Mouse (Mus musculus) cerebellum, postnatal 14 days (tissue): ENCODE measurements around the gene Gm30191.
A peak's percentile ranks its signal among the peaks of the same experiment; 100 is the strongest.
"Not testable (repeated sequence)": the region's sequence is repeated elsewhere in the genome, so short reads cannot be mapped to it uniquely, and the experiment has no call there.

Experiments used
- DNase-seq, 2 experiments: peaks; one replicate each; pipeline ENCODE4 v3.0.0; 2021; ENCODE audit warnings: mixed read lengths in 2 of 2

Gene Gm30191

DNA sequence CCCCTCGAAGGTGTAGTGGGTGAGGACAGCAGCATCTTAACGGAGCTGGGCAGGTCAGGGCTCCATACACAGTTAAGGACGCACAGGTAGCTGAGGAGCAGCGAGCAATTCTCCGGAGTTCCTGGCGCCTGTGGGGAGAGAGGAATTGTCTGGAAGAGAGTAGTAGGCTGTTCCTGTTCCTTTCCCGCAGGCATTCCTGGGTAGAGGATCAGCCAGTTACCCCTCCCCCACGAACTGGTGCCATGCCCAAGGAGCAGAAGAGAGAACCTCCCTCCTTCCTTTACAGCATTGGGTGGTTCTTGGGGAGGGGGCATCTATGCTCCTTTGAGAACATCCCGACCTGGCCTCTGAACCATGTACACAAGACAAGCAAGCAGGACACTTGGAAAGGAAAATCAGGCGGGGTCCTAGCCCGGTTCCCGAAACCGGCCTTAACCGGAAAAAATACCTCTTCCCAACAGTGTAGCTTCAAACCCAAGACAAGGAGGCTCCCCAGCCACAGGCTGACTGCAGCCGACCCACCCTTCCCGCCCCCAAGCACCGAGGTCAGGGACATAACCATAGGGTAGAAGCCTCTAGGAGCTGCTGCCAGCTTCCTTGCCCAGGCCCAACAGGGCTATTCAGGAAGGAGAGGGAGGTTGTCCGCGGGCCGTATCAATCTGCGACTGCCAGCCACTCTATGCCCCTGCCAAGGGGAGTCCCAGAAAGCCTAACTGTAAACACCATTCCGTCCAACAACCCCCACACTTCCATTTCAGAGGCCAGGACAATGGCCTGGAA, 5.6 kb downstream of the Gm30191 start:
- no peak for DNase-seq

DNA sequence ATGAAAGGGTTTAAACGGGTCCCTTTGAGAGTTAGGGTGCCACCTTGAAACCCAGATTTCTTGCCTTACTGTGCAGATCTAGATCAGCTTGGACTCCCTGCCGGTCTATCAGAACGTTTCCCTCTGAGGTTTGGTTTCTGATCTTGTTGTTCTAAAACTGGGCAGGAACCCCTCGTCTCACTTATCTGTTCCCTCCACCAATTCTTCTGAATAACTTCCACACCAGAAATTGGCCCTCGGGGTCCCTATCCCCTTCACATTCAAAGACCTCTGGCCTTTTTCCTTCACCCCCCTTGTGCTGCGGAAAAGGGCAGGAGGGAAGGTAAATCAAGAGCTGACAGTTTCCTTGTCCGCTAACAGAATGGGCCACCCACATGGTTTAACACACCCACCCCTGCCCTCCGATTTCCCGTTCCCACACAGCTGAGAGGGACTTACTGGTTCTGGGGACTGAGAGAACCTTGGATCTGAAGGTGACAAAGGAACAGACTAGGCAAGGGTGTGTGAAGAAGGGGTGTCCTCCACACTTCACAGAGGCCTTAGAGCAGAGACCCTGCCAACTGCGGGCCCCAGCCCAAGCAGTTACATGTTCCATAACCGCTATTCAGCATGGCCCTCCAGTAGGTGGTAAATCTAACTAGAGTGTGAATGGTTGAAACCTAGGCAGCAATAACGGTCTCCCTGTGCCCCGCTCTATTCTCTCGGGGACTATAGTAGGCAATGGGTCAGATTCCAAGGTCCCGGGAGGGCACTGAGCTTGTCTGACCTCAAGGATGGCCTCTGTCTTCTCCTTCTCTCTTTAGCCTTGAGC, 6.4 kb downstream of the Gm30191 start:
- no peak for DNase-seq

DNA sequence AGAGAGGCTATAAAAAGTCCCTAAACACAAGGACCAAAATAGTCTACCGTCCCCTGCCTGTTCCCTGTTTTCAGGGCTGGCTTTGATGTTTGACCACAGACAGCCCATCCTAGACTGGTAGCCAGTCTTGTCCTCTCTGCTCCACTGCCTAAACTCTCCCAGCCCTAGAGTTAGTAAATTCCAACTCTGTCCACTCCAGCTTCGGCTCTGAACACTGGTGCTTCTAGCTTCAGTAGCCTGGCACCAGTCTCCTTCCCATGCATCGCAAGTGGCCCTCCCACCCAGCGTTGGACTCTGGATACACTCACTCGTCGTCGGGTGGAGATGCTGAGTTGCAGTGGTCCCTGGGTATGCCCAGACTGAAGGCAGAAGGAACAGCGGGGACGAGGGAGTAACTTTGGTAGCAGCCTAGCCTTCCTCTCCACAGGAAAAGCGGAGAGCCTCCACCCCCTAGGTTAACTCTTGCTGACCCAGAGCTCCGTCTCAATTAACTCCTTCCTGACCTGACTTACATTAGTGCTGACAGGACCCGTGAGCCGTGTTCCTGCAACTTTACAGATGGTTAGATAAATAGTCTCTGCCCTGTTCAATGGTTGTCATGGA, 7.1 kb downstream of the Gm30191 start, which contains the start of gene Grrp1:
TSS of gene Grrp1 (minus strand) at position 385 of the 603 bp plus-strand sequence.
- no peak for DNase-seq

DNA sequence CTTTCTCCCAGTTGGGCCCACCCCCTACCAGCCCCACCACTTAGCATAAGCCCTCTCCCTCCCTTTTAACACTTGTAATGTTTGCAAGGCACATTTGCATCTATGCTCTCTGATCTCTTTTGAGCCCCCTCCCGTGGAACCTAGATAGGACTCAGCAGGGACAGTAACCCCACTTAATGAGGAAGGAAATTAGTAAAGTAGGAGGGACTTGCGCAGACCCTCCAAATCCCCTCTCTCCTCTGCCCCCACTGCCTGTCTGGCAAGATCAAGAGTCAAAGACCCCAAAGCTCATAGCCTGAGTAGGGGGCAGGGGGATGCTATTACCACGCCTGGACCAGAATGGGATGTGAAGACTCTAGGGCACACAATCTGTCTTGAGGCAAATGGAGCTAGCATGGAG, 8.1 kb downstream of the Gm30191 start:
- DNase-seq: no peak

DNA sequence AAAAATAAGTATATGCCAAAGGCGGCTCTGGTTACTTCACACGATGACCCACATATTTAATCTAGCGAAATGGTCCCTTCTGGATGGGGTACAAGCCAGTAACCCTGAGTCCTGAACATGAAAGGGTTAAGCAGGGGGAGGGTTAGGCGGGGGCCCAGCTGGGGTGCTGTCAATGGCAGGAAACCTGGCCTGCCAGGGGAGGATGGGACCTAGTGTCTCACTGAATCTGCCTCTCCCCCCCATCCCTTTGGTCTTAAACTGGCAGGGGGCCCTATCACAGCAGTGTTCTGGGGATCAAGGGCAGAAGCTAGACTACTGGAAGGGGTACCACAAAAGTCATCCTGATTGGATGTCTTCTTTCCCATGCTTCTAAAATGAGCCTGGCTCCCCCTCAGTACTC, 9.1 kb downstream of the Gm30191 start:
- DNase-seq: no peak

DNA sequence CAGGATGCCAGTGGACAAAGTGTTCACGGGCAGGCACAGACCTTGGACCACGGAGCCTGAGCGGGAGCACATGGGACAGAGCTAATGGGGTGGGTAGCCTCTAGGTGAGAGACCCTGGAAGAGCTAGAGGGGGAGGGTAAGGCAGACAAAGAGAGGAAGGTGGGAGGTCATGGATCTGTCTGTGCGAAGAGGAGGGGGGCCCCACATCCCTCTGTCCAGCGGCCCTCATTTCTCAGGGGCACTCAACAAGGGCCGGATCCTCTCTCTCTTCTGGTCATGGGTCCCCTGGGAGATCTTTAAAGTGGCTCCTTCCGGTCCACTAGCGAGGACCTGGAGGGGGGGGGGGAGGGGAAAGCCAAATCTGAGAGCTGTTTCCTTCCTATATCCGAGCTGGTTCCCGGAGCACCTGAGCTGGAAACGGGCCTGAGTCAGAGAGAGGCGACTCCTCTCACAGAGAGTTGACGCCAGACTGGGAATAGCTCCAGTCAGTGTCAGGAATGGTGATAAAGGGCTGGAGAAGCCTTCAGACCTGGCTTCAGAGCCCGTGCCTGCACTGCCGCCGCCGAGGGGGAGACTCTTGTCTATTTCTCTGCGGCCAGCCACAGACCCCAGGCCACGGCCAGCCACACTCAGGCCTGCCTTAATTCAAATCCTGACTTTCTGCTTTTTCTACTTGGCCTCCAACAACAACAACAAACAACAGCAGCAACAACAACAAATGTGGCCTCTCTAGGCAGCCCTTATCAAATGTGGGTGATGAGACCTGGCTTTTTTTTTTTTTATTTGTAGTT, 9.9 kb downstream of the Gm30191 start:
- no peak for DNase-seq

DNA sequence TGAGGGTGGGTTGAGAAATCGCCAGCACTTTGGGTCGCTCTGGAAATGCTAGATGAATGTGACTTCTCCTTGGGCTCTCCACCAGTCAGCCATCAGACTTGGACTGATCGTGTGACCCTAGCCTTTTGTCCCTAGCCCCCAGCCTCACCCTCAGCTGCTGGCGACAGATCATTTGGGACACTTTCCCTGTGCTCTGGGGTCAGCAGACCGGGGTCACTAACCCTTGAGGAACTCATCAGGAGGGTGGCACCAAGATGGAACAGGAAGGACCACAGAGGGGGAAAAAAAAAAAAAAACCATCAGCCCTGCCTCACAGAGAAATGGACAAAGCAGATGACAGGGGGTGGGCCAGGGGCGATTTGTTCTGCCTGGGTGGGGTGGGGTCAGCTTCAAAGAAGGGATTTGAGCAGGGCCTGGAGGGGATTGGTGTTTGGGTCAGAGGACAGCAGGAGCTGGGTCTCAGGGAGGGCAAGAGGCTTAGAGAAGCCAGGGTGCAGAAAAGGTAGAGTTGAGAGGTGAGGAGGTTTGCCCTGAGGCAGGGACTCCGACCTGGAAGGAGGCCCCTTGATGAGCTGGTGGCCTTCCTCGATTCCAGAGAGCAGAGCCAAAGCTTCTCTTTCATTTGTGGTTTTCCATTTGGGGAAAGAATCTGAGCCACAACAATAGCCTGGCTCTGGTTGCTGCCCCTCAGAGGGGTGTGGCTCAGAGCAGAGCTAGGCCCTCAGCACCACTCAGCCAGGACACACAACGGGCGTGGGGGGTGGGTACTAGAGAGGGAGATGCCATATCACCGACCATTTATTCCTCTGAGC, 10.7 kb downstream of the Gm30191 start:
- DNase-seq: no peak

DNA sequence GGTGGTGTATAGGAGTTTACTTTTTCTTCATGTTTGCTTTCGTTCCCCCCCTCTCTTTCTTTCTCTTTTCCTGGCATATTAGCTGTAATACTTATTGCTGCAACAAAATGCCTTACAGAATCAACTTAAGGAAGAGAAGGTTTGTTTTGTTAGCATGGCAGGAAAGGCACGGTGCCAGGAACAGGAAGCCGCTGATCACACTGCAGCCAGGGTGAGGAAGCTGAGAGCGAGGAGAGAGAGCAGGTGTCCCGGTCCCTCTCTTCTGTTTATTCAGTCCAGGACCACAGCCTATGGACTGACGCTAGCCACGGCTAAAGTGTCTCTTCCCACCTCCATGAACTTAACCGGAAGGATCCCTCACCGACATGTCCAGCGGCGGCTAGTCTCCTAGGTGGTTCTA, 11.6 kb downstream of the Gm30191 start:
- DNase-seq: no peak

DNA sequence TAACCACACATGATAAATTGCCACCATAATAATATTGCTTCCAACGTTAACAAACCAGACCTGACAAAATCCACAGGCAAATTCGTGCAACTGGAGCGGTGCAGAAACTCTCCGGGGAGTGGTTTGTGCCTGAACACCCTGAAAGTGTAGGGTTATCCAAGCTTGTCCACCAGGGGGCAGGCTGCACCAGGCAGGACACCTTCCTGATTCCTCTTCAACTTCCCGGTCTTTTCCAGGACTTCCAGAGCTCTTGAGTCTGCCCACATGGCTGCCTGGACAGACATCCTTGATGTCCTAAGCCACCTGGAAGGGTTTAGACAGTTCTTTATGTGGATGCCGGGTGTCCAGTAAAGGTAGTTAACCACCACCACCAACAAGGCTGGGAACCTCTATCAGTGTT, 16.5 kb downstream of the Gm30191 start:
- peak; percentile 57 to 81 for DNase-seq

DNA sequence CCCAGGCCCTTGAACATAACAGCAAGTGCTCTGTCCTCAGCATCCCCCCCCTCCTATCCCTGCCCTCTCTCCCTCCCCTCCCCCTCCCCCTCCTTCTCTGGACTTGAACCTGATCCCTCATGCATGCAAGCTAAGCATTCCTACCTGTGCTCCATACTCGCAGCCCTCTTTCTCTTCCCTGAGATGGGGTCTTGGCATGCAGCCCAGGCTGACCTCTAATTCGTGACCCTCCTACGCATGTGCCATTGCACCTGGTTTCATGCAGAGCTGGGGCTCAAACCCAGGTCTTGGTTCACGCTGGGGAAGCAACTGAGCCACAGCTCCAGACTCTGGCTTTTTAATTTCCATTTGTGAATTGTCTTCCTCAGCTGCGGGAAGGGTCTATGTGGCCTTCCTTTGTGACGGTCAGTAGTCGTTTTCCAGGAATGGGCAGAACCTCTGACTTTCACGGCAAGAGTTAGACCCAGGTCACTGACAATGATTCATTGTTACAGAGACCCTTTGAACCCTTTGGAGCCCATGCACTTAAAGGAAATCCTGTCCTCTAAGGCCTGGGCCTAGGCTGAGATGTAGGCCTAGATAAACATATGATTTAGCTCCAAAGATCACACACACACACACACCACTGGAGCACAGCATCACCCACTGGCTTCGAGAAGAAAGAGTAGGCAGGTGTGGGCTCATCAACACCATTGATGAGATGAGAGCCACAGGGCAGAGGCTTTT, 19.3 kb downstream of the Gm30191 start:
- no peak for DNase-seq

DNA sequence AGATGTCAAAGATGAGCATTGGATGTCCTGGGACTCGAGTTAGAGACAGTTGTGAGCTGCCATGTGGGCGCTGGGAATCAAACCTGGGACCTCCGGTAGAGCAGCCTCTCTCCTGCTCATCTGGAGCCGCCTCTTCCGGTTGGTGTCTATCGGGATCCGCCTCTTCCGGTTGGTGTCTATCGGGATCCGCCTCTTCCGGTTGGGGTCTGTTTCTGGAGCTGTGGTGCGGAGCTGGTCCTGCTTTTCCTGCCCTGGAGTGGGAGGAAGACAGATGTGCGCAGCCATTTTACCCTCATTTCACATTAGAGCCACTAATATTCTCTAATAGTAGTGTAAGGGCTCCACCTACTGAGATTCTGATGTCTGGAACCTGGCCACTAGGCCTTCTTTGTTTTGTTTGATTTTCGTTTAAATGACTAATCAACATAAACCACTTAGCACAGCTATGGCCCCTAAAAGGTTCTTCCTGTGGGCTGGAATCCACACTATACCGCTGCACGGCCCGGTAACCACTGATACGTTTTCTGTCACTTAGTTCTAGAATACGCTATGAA, 21.4 kb downstream of the Gm30191 start:
- no peak for DNase-seq

DNA sequence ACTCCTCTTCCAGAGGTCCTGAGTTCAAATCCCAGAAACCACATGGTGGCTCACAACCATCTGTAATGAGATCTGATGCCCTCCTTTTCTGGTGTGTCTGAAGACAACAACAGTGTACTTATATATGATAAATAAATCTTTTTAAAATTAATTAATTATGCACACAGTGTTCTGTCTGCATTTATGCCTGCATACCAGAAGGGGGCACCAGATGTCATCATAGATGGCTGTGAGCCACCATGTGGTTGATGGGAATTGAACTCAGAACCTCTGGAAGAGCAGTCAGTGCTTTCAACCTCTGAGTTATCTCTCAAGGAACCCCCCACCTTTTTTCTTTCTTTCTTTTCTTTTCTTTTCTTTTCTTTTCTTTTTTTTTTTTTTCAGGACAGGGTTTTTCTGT, 22.9 kb downstream of the Gm30191 start:
- not testable (repeated sequence) for DNase-seq

DNA sequence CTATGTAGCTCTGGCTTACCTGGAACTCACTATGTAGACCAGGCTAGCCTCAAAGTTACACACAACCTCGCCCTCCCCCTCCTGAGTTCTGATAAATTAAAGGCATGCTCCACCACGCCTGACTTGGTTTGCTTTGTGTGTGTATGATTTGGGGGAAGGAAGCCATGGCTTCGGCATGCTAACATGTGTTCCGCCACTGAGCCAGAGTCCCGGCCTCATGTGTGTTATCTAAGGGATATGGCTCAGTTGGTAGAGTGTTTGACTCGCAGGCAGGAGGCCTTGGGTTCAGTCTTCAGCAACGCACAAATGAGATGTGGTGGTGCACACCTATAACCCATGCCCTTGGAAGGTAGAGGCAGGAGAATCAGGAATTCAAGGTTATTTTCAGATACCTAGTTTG, 25.2 kb downstream of the Gm30191 start:
- no peak for DNase-seq

DNA sequence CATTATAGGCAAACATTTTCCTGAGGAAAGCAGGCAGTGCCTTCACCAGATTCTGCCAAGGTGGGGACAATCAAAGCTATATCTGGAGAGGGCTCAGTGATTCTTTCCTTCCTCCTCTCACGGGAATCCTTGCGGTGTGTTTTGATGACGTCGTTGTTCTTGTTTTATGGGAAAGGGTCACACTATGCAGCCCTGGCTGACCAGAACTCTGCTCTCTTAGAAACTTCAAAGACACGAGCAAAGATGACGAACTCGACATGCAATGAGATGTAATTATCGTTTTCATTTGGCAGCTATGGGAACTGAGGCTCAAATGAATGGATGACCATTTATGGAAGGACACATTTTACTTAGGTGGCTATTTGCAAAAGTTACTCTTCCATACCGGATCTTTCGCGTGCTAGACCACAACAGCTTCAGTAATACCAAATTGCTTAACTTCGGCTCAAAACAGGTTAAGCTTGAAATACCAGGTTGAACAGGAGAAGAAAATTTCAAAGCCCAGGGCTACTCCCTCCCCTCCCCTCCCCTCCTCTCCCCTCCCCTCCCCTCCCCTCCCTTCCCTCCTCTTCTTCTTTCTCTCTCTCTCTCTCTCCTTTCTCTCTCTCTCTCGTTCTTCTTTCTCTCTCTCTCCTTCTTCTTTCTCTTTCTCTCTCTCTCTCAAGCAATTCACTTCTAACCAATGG, 26.1 kb downstream of the Gm30191 start:
- no peak for DNase-seq

DNA sequence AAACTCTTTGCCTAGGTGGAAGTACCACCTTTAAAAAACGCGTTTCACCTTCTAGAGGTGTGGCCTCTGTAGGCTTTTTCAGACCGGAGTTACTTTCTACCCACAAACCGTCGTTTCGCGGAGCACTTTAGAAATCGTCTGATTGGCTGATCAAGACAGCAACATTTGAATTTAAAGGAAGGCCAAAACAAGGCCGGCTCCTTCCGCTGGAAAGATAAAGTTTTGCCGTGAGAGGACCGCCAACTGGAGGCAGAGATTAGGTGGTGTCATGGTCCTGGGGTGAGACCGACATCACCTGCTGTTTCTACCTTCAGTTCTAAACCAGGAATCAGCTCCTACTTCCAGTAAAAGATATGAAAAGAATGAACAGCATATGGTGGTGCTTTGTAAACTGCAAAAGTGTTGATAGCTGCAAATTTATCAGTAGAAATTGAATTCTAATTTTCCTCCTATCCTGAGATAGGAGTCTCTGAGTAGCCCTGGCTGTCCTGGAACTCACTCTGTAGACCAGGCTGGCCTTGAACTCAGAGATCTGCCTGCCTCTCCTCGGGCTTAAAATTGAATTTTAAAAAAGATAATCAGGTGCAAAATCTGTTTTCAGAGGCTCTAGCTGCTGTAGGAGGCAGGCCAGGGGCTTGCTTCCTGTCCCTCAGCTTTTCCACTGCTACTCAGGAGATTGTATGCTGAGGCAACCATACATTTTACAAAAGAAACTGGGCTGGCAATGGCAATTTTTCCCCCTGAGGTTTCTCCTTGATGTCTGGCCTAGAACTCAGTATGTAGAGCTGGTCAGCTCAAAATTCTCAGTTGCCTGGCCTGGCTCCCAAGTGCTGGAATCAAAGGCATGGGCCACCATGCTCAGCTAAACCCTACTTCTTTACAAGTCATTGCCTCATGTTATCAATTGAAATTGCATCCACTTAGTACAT, 26.9 kb downstream of the Gm30191 start:
- DNase-seq: no peak

DNA sequence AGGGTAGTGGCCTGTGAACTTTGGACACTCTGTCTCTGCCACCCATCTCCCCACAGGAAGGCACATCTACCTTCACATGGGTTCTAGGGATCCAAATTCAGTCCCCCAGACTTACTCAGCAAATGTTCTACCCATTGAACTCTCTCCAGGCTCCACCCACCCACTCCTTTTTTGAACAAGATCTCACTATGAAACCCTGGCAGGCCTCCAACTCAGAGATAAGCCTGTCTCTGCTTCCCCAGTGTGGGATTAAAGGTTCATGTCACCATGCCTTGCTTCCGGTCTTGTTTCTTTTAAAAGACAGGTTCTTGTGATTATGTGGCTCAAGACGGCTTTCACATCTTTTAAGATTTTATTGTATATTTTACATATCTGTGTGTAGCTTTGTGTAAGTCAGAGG, 38.2 kb downstream of the Gm30191 start:
- no peak for DNase-seq

DNA sequence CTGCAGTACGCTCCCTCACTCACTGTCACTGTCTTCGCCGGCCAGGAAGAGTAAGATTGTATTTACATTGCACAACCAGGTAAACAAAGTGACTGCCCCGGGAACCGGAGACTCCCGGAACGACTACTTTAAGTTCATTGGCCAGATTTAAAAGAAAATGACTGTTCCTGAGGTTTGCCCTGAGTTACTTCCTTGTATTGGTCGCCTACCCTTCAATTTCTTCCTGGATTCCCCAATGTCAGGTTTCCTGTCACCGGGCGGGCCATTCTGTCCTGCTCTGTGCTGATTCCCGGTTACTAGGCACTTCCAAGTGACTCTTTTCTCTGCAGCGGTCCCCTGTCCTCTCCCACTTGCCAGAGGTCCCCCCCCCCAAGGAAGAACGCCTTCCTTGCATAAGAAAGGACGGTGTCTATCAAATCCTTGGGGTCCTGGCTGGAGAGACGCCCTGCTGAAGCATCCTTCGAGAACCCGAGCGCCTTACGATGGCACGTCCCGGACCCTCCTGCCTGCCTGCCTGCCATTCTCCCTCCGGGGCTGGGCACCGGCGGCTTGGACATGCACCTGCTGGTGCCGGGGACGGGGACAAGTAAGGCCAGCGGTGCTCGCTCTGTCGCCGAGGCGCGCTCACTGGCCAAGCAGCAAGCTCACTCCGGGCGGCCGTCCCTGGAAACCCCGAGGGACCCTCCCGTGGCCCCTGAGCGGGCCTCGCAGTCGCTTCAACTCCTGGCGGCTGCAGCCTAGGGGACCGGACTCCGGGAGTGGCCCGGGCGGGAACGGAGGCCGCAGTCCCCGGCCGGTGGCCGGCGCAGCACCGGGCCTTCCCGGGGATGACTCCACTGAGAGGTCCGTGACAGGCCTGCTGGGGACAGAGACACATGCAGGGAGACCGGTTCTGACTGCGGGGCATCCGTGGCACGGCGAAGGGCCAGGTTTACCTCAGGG, 39.8 kb downstream of the Gm30191 start:
- DNase-seq: peak in 1 of 2 experiments; percentile 54

DNA sequence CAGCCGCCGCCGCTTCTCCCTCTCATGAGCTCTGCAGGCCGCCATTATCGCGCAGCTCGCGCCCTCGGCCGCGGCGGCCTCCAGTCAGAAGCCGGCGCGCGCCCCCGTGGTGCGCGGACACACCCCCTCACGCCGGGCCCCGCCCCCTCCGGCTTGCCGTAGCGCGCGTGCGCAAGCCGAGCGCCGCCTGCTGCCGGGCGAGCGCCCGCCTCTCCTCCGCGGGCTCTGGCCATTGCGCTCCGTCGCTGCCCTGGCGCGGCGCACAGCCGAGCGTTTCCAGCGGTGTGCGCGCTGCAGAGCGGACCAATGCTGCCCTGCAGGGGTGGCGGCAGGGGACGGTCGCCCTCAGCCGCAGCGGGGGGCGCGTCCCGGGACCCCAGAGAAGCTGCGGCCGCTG, 40.4 kb downstream of the Gm30191 start:
- peak; percentile 98 to 99 for DNase-seq
